In genomic region chr10:76576920-76577319, GRCm38 (mm10) we compare ENCODE assay signal across 33 mouse cellular contexts. TPM values are rescaled to one million over a fixed set of nuclear protein-coding genes. Genes with fewer than 3 reads are reported as not detected.
DNase-seq lines count a peak whose midpoint lies in the region; ATAC-seq and TF ChIP-seq lines count a peak whose summit lies in the region.
"Had no signal": no experiment of that assay in that cellular context is flagged by ENCODE, and none has a peak within 500 bp of the region (broad histone marks: within the 10 kb centered on the region; RNA-seq: fewer than 3 reads in every experiment).

No protein-coding gene starts in this region.

- no peak overlapping the region for H3K4me2 ChIP-seq in kidney, embryonic 15.5 days
- peak overlapping the region; percentile 51 for H3K4me2 ChIP-seq in liver, embryonic 11.5 days
- peak overlapping the region; percentile 33; the same call in 1 of the 2 replicates for H3K4me2 ChIP-seq in liver, embryonic 16.5 days (ENCODE audit: low read depth, low read length)
- H3K4me2 ChIP-seq: embryonic facial prominence, embryonic 15.5 days; heart, embryonic 15.5 days; hindbrain, embryonic 12.5 days; intestine, embryonic 15.5 days; limb, embryonic 13.5 days; lung, embryonic 14.5 days; midbrain, embryonic 15.5 days had no signal

- H3K36me3 ChIP-seq in kidney, adult 2 months (ENCODE audit: control insufficient read depth, insufficient read depth, low read length), result no peaks in the 10 kb centered on the region
- no peaks in the 10 kb centered on the region for H3K36me3 ChIP-seq in kidney, embryonic 15.5 days
- no peaks in the 10 kb centered on the region for H3K36me3 ChIP-seq in liver, embryonic 11.5 days (ENCODE audit: control insufficient read depth, insufficient read depth, low read length)
- H3K36me3 ChIP-seq in liver, embryonic 16.5 days (ENCODE audit: control insufficient read depth, insufficient read depth), result no peaks in the 10 kb centered on the region
- no peaks in the 10 kb centered on the region for H3K36me3 ChIP-seq in forebrain, embryonic 10.5 days (replicated peaks)
- H3K36me3 ChIP-seq: embryonic facial prominence, embryonic 15.5 days; heart, embryonic 15.5 days; hindbrain, embryonic 12.5 days; intestine, embryonic 15.5 days; limb, embryonic 13.5 days; midbrain, embryonic 10.5 days; midbrain, embryonic 15.5 days had no signal

- peaks cover 4% of the 10 kb centered on the region for H3K4me1 ChIP-seq in kidney, adult 2 months (ENCODE audit: control insufficient read depth, insufficient read depth, low read length)
- H3K4me1 ChIP-seq in kidney, embryonic 15.5 days, result no peaks in the 10 kb centered on the region
- H3K4me1 ChIP-seq in liver, embryonic 11.5 days (replicated peaks; ENCODE audit: control insufficient read depth, insufficient read depth, low read length), result no peaks in the 10 kb centered on the region
- no peaks in the 10 kb centered on the region; the same call in none of the 2 replicates for H3K4me1 ChIP-seq in liver, embryonic 16.5 days (ENCODE audit: control insufficient read depth, low read depth, low read length)
- peaks cover 7% of the 10 kb centered on the region for H3K4me1 ChIP-seq in forebrain, embryonic 10.5 days
- H3K4me1 ChIP-seq: embryonic facial prominence, embryonic 15.5 days; heart, embryonic 15.5 days; hindbrain, embryonic 12.5 days; intestine, embryonic 15.5 days; limb, embryonic 13.5 days; midbrain, embryonic 15.5 days had no signal

- peak; percentile 23 for DNase-seq in kidney, adult 2 months
- DNase-seq in liver, embryonic 11.5 days (ENCODE audit: low spot score), result peak; percentile 36
- no peak for DNase-seq in forebrain, embryonic 10.5 days (ENCODE audit: extremely low spot score, low spot score)
- DNase-seq in neural tube, embryonic 10.5 days (ENCODE audit: extremely low spot score, low spot score), result no peak
- DNase-seq in urinary bladder, adult 2 months (ENCODE audit: low spot score), result no peak
- DNase-seq: cerebellum, adult 2 months; cerebellum, postnatal 14 days; heart, adult 2 months; heart, postnatal 36 days; kidney, postnatal 25 days; lung, embryonic 14.5 days; lung, postnatal 14 days; right cerebral cortex, adult 18-20 months; spleen, adult 18-20 months; thymus, adult 18-20 months; thymus, postnatal 25 days had no signal

- H3K27me3 ChIP-seq in kidney, adult 2 months (replicated peaks; ENCODE audit: control insufficient read depth, insufficient read depth, low read length), result no peaks in the 10 kb centered on the region
- no peaks in the 10 kb centered on the region for H3K27me3 ChIP-seq in kidney, embryonic 15.5 days
- no peaks in the 10 kb centered on the region for H3K27me3 ChIP-seq in liver, embryonic 11.5 days (replicated peaks; ENCODE audit: control insufficient read depth, insufficient read depth, low read length)
- H3K27me3 ChIP-seq in liver, embryonic 16.5 days (ENCODE audit: control insufficient read depth, insufficient read depth, low read depth, low read length), result no peaks in the 10 kb centered on the region
- H3K27me3 ChIP-seq in forebrain, embryonic 10.5 days (ENCODE audit: poor library complexity, severe bottlenecking), result no peaks in the 10 kb centered on the region
- H3K27me3 ChIP-seq: embryonic facial prominence, embryonic 15.5 days; heart, embryonic 15.5 days; hindbrain, embryonic 12.5 days; intestine, embryonic 15.5 days; limb, embryonic 13.5 days; midbrain, embryonic 15.5 days had no signal

- TF ChIP-seq POLR2A in kidney, adult 2 months (IDR thresholded peaks at IDR 0.05; ENCODE audit: low read depth, low read length), result no peak

- H3K4me3 ChIP-seq in kidney, adult 2 months (ENCODE audit: insufficient read depth, low read depth, low read length), result no peak overlapping the region
- H3K4me3 ChIP-seq in kidney, embryonic 15.5 days (replicated peaks), result no peak overlapping the region
- no peak overlapping the region for H3K4me3 ChIP-seq in liver, embryonic 11.5 days (ENCODE audit: low read depth, low read length)
- H3K4me3 ChIP-seq in liver, embryonic 16.5 days (ENCODE audit: low read depth, low read length), result no peak overlapping the region
- H3K4me3 ChIP-seq in forebrain, embryonic 10.5 days, result no peak overlapping the region
- H3K4me3 ChIP-seq: embryonic facial prominence, embryonic 15.5 days; heart, adult 2 months; heart, embryonic 15.5 days; hindbrain, embryonic 12.5 days; intestine, embryonic 15.5 days; layer of hippocampus, adult 2 months; left cerebral cortex, adult 2 months; limb, embryonic 13.5 days; midbrain, embryonic 10.5 days; midbrain, embryonic 15.5 days had no signal

- 70% methylated on average over 7 of the region's 7 CpGs for WGBS in kidney, adult 2 months
- WGBS in kidney, embryonic 15.5 days, result 74% methylated on average over 7 of the region's 7 CpGs
- 60% methylated on average over 7 of the region's 7 CpGs for WGBS in liver, embryonic 11.5 days
- WGBS in liver, embryonic 16.5 days (ENCODE audit: insufficient replicate concordance), result 48% methylated on average over 7 of the region's 7 CpGs
- 80% methylated on average over 7 of the region's 7 CpGs for WGBS in forebrain, embryonic 10.5 days

- H3K9me3 ChIP-seq in kidney, embryonic 15.5 days (replicated peaks), result no peaks in the 10 kb centered on the region
- no peaks in the 10 kb centered on the region for H3K9me3 ChIP-seq in liver, embryonic 11.5 days (ENCODE audit: control insufficient read depth, low read length)
- H3K9me3 ChIP-seq in liver, embryonic 16.5 days (replicated peaks; ENCODE audit: control insufficient read depth, low read length), result no peaks in the 10 kb centered on the region
- no peaks in the 10 kb centered on the region for H3K9me3 ChIP-seq in forebrain, embryonic 10.5 days
- H3K9me3 ChIP-seq: embryonic facial prominence, embryonic 15.5 days; heart, embryonic 15.5 days; hindbrain, embryonic 12.5 days; intestine, embryonic 15.5 days; limb, embryonic 13.5 days; midbrain, embryonic 10.5 days; midbrain, embryonic 15.5 days had no signal

- H3K9ac ChIP-seq in kidney, embryonic 15.5 days, result no peak overlapping the region
- H3K9ac ChIP-seq in liver, embryonic 11.5 days (ENCODE audit: low read depth, low read length), result no peak overlapping the region
- H3K9ac ChIP-seq in liver, embryonic 16.5 days (ENCODE audit: low read depth, low read length), result no peak overlapping the region
- H3K9ac ChIP-seq: embryonic facial prominence, embryonic 15.5 days; heart, embryonic 15.5 days; hindbrain, embryonic 12.5 days; intestine, embryonic 15.5 days; limb, embryonic 13.5 days; lung, embryonic 14.5 days; midbrain, embryonic 15.5 days had no signal

- no peak for ATAC-seq in kidney, embryonic 15.5 days (replicated peaks; ENCODE audit: low FRiP score)
- ATAC-seq in liver, embryonic 11.5 days (replicated peaks; ENCODE audit: low FRiP score), result peak; percentile 32; the same call in 1 of the 2 replicates
- peak; percentile 68 for ATAC-seq in liver, embryonic 16.5 days (ENCODE audit: low read depth)
- ATAC-seq: CD4-positive, CD25-positive, alpha-beta regulatory T cell, adult 4 months; forebrain, embryonic 14.5 days; hindbrain, postnatal 0 days; intestine, embryonic 15.5 days; midbrain, embryonic 15.5 days had no signal

- H3K27ac ChIP-seq in kidney, adult 2 months (ENCODE audit: insufficient read depth, low read depth, low read length), result no peak overlapping the region
- H3K27ac ChIP-seq in kidney, embryonic 15.5 days, result no peak overlapping the region
- peak overlapping the region; percentile 66; the same call in 1 of the 2 replicates for H3K27ac ChIP-seq in liver, embryonic 11.5 days (ENCODE audit: low read depth, low read length)
- peak overlapping the region; percentile 78 for H3K27ac ChIP-seq in liver, embryonic 16.5 days (ENCODE audit: low read length)
- no peak overlapping the region for H3K27ac ChIP-seq in forebrain, embryonic 10.5 days
- H3K27ac ChIP-seq: embryonic facial prominence, embryonic 15.5 days; heart, adult 2 months; heart, embryonic 15.5 days; hindbrain, embryonic 12.5 days; hindbrain, postnatal 0 days; intestine, embryonic 15.5 days; layer of hippocampus, adult 2 months; left cerebral cortex, adult 2 months; limb, embryonic 13.5 days; midbrain, embryonic 10.5 days; midbrain, embryonic 15.5 days had no signal

- TF ChIP-seq CTCF in kidney, adult 2 months (conservative IDR thresholded peaks at IDR 0.05; ENCODE audit: insufficient read depth, insufficient read length, low read depth, low read length), result no peak

RNA-seq across cellular contexts. Expression of gene Ftcd, which starts 1.5 kb away (rescaled TPM):
- 4.0 and 6.2 TPM in 2 replicates for polyA plus RNA-seq in kidney, adult 2 months (2012; rRNA removed)
- 0.66 and 0.97 TPM in 2 replicates for polyA plus RNA-seq in kidney, embryonic 15.5 days (2015; fragmentation: Nextera tagmentation; extraction: Ambion mirVana)
- polyA plus RNA-seq in liver, embryonic 11.5 days (2014; fragmentation: Nextera tagmentation; extraction: Ambion mirVana), result 13.3 and 17.3 TPM in 2 replicates
- 52.9 and 63.8 TPM in 2 replicates for polyA plus RNA-seq in liver, embryonic 16.5 days (2015; fragmentation: Nextera tagmentation; extraction: Ambion mirVana)
- not detected in 2 replicates for polyA plus RNA-seq in forebrain, embryonic 10.5 days (2016; fragmentation: Nextera tagmentation; extraction: Ambion mirVana)
- polyA plus RNA-seq in urinary bladder, adult 2 months (2012; rRNA removed), result 0.03 TPM in 1 of 2 replicates, not detected in the other
- polyA plus RNA-seq: CD4-positive, CD25-positive, alpha-beta regulatory T cell, adult 4 months; cerebellum, adult 2 months; embryonic facial prominence, embryonic 15.5 days; forebrain, embryonic 14.5 days; heart, adult 2 months; hindbrain, embryonic 12.5 days; hindbrain, postnatal 0 days; lung, embryonic 14.5 days; midbrain, embryonic 10.5 days; neural tube, embryonic 11.5 days had no signal

RNA-seq across cellular contexts. Expression of gene Spatc1l, which starts 14.8 kb away (rescaled TPM):
- 0.14 and 0.19 TPM in 2 replicates for polyA plus RNA-seq in kidney, adult 2 months (2012; rRNA removed)
- polyA plus RNA-seq in kidney, embryonic 15.5 days (2015; fragmentation: Nextera tagmentation; extraction: Ambion mirVana), result not detected in 2 replicates
- polyA plus RNA-seq in liver, embryonic 11.5 days (2014; fragmentation: Nextera tagmentation; extraction: Ambion mirVana), result not detected in 2 replicates
- not detected in 2 replicates for polyA plus RNA-seq in liver, embryonic 16.5 days (2015; fragmentation: Nextera tagmentation; extraction: Ambion mirVana)
- polyA plus RNA-seq in forebrain, embryonic 10.5 days (2016; fragmentation: Nextera tagmentation; extraction: Ambion mirVana), result not detected in 2 replicates
- polyA plus RNA-seq in urinary bladder, adult 2 months (2012; rRNA removed), result 0.10 and 0.15 TPM in 2 replicates
- polyA plus RNA-seq: CD4-positive, CD25-positive, alpha-beta regulatory T cell, adult 4 months; forebrain, embryonic 14.5 days; heart, embryonic 15.5 days; hindbrain, embryonic 12.5 days; hindbrain, postnatal 0 days; intestine, embryonic 15.5 days; kidney, embryonic 14.5 days; limb, embryonic 13.5 days; lung, embryonic 14.5 days; midbrain, embryonic 10.5 days; midbrain, embryonic 15.5 days; neural tube, embryonic 11.5 days; stomach, embryonic 16.5 days had no signal

RNA-seq across cellular contexts. Expression of gene Lss, which starts 45.5 kb away (rescaled TPM):
- 18.9 and 21.4 TPM in 2 replicates for polyA plus RNA-seq in kidney, adult 2 months (2012; rRNA removed)
- polyA plus RNA-seq in kidney, embryonic 15.5 days (2015; fragmentation: Nextera tagmentation; extraction: Ambion mirVana), result 19.0 and 27.4 TPM in 2 replicates
- polyA plus RNA-seq in liver, embryonic 11.5 days (2014; fragmentation: Nextera tagmentation; extraction: Ambion mirVana), result 48.3 and 56.0 TPM in 2 replicates
- 78.2 and 84.6 TPM in 2 replicates for polyA plus RNA-seq in liver, embryonic 16.5 days (2015; fragmentation: Nextera tagmentation; extraction: Ambion mirVana)
- polyA plus RNA-seq in forebrain, embryonic 10.5 days (2016; fragmentation: Nextera tagmentation; extraction: Ambion mirVana), result 63.1 and 63.5 TPM in 2 replicates
- polyA plus RNA-seq in urinary bladder, adult 2 months (2012; rRNA removed), result 20.1 and 33.8 TPM in 2 replicates

RNA-seq across cellular contexts. Expression of gene Col6a2, which starts 46.5 kb away (rescaled TPM):
- polyA plus RNA-seq in kidney, adult 2 months (2012; rRNA removed), result 23.4 and 28.7 TPM in 2 replicates
- 61.9 and 88.8 TPM in 2 replicates for polyA plus RNA-seq in kidney, embryonic 15.5 days (2015; fragmentation: Nextera tagmentation; extraction: Ambion mirVana)
- 16.1 and 18.2 TPM in 2 replicates for polyA plus RNA-seq in liver, embryonic 11.5 days (2014; fragmentation: Nextera tagmentation; extraction: Ambion mirVana)
- polyA plus RNA-seq in liver, embryonic 16.5 days (2015; fragmentation: Nextera tagmentation; extraction: Ambion mirVana), result 7.0 and 10.9 TPM in 2 replicates
- polyA plus RNA-seq in forebrain, embryonic 10.5 days (2016; fragmentation: Nextera tagmentation; extraction: Ambion mirVana), result 5.4 and 5.9 TPM in 2 replicates
- polyA plus RNA-seq in urinary bladder, adult 2 months (2012; rRNA removed), result 239 and 336 TPM in 2 replicates
- polyA plus RNA-seq: CD4-positive, CD25-positive, alpha-beta regulatory T cell, adult 4 months had no signal

Comparison
In these comparisons a context has a peak if more than half of its experiments do, and no peak if none do; other contexts are left out.
1. DNase-seq: peak in kidney, adult 2 months (single experiment) and liver, embryonic 11.5 days (single experiment); none in forebrain, embryonic 10.5 days (single experiment), neural tube, embryonic 10.5 days (single experiment) and urinary bladder, adult 2 months (single experiment).
2. H3K27ac ChIP-seq: peak in liver, embryonic 11.5 days (single experiment) and liver, embryonic 16.5 days (single experiment); none in kidney, adult 2 months (single experiment), kidney, embryonic 15.5 days (single experiment) and forebrain, embryonic 10.5 days (single experiment).